Mouse (Mus musculus): Measurements from ENCODE around the gene Epha2. TPM values are rescaled to one million over a fixed set of nuclear protein-coding genes. Genes with fewer than 3 reads are reported as not detected.

Gene Epha2
- polyA plus RNA-seq, 1 experiment from 2014 or later = 3.4 TPM

DNA sequence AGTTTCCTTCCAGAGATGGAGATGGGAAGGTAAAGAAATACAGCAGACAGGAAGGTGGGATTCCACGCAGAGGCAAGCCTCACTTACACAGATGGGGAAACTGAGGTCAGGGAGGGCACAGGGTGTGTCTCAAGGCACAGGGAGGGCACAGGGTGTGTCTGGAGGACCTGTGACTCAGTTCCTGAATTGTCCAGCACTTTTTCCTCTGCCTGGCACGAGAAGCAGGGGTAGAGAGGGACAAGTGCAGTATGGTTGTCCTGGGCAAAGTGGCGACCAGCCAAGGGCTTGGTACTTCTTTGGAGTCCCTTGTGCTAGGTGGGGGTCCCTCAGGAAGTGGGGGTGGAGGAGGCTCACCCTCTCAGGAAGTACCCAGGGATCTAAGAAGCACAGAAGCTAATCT, 19.0 kb upstream of the Epha2 start:
- Histone ChIP-seq H3K9ac (ENCODE audit: low read length) (no peak overlapping the region), H3K27me3 (replicated peaks; ENCODE audit: control insufficient read depth, insufficient read depth, low read length) (peaks cover 6% of the 10 kb centered on the region), H3K4me1 (replicated peaks; ENCODE audit: control insufficient read depth, insufficient read depth, low read length) (peaks cover 37% of the 10 kb centered on the region), H3K27ac (ENCODE audit: low read depth) (no peak overlapping the region), H3K4me2 (ENCODE audit: low read length) (no peak overlapping the region), H3K9me3 (ENCODE audit: control insufficient read depth, low read length) (no peaks in the 10 kb centered on the region), H3K4me3 (ENCODE audit: low read depth, low read length) (no peak overlapping the region), H3K36me3 (ENCODE audit: control insufficient read depth, insufficient read depth, low read length) (no peaks in the 10 kb centered on the region)
- WGBS = 78% methylated on average over 3 of the region's 3 CpGs
- no peak for DNase-seq (ENCODE audit: low spot score)
- no peak for ATAC-seq (replicated peaks; ENCODE audit: low FRiP score, low TSS enrichment, low read depth)

DNA sequence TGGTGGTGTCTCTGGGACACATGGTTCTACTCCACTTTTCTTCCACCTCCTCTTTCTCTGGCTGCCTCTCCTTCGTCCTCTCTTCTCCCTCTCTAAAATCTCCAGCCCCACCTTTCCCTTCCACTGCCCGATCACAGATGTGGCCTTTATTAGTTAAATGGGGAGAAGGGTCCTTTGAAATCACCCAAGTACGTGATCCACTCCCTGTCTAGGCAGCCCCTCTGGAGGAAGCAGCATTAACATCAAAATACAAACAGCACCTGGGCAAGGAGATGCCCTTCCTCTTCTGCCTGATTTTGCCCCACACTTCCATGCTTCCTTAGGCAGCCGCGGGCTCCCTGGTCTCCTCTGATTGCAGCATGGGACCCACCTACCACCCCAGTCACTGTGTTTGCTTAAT, 18.4 kb upstream of the Epha2 start:
- no peak overlapping the region for H3K27ac ChIP-seq (ENCODE audit: low read depth)
- WGBS = 54% methylated on average over 5 of the region's 5 CpGs
- H3K4me3 ChIP-seq (ENCODE audit: low read depth, low read length) = no peak overlapping the region
- no peak for ATAC-seq (replicated peaks; ENCODE audit: low FRiP score, low TSS enrichment, low read depth)
- H3K27me3 ChIP-seq (replicated peaks; ENCODE audit: control insufficient read depth, insufficient read depth, low read length) = peaks cover 6% of the 10 kb centered on the region
- H3K36me3 ChIP-seq (ENCODE audit: control insufficient read depth, insufficient read depth, low read length) = no peaks in the 10 kb centered on the region
- H3K4me1 ChIP-seq (replicated peaks; ENCODE audit: control insufficient read depth, insufficient read depth, low read length) = peaks cover 33% of the 10 kb centered on the region
- H3K9me3 ChIP-seq (ENCODE audit: control insufficient read depth, low read length) = no peaks in the 10 kb centered on the region
- no peak overlapping the region for H3K4me2 ChIP-seq (ENCODE audit: low read length)
- H3K9ac ChIP-seq (ENCODE audit: low read length) = no peak overlapping the region
- no peak for DNase-seq (ENCODE audit: low spot score)

DNA sequence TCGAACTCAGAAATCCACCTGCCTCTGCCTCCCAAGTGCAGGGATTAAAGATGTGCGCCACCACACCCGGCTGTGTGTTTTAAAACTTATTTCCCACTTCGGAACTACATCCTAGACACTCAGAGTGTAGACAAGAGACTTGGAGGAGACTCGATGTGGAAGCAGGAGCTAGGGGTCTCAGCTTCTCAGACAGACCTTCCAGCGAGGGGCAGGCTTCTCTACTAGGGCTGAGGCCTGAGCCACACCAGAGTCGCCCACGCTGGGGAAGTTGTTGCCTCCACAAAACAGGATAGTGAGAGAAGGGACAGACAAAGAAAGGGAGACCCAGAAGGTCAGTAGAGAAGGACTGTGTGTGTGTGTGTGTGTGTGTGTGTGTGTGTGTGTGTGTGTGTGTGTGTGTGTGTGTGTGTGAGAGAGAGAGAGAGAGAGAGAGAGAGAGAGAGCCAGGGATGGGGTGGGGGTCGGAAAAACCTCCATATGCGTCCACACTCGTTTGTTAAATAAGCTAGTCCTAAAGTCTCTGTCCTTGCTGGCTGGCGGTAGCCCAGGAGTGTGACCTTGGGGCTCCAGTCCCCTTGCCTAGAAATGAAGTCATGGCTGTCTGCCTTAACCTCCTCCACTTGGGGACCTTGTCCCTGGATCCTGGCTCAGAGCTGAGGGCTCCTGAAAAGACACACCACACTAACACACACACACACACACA, 17.7 kb upstream of the Epha2 start:
- no peak overlapping the region for H3K27ac ChIP-seq (ENCODE audit: low read depth)
- H3K27me3 ChIP-seq (replicated peaks; ENCODE audit: control insufficient read depth, insufficient read depth, low read length) = peaks cover 11% of the 10 kb centered on the region
- 64% methylated on average over 12 of the region's 12 CpGs for WGBS
- no peak overlapping the region for H3K4me3 ChIP-seq (ENCODE audit: low read depth, low read length)
- no peak overlapping the region for H3K4me2 ChIP-seq (ENCODE audit: low read length)
- no peaks in the 10 kb centered on the region for H3K9me3 ChIP-seq (ENCODE audit: control insufficient read depth, low read length)
- ATAC-seq (replicated peaks; ENCODE audit: low FRiP score, low TSS enrichment, low read depth) (no peak), DNase-seq (ENCODE audit: low spot score) (no peak)
- peaks cover 26% of the 10 kb centered on the region for H3K4me1 ChIP-seq (replicated peaks; ENCODE audit: control insufficient read depth, insufficient read depth, low read length)
- H3K36me3 ChIP-seq (ENCODE audit: control insufficient read depth, insufficient read depth, low read length) = no peaks in the 10 kb centered on the region
- H3K9ac ChIP-seq (ENCODE audit: low read length) = no peak overlapping the region

DNA sequence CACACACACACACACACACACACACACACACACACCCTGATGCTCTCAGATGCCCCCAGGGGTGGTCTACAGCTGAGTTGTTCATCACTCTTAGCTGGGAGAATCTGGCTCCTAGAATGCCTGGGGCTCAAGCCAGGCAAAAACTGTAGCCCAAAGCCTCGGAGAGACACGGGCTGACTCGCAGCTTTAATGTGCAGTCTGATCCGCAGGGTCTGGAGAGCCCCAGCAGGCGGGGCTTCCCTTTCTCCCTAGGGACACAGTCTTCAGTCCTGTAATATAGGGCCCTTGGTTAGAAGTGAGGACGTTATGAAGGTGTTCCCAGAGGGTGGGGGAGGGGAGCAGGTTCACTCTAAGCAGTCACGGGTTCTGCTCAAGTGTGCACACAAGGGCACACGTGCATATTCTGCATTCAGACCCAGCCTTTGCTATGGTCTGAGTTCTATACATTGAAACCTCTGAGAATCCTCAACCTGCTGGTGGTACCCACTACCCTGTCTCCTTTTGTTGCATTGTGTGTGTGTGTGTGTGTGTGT, 17.1 kb upstream of the Epha2 start:
- no peak for DNase-seq (ENCODE audit: low spot score)
- Histone ChIP-seq H3K4me3 (ENCODE audit: low read depth, low read length) (no peak overlapping the region), H3K9ac (ENCODE audit: low read length) (no peak overlapping the region), H3K9me3 (ENCODE audit: control insufficient read depth, low read length) (no peaks in the 10 kb centered on the region), H3K27ac (ENCODE audit: low read depth) (no peak overlapping the region), H3K4me1 (replicated peaks; ENCODE audit: control insufficient read depth, insufficient read depth, low read length) (peaks cover 21% of the 10 kb centered on the region), H3K27me3 (replicated peaks; ENCODE audit: control insufficient read depth, insufficient read depth, low read length) (peaks cover 14% of the 10 kb centered on the region), H3K36me3 (ENCODE audit: control insufficient read depth, insufficient read depth, low read length) (no peaks in the 10 kb centered on the region), H3K4me2 (ENCODE audit: low read length) (no peak overlapping the region)
- no peak for ATAC-seq (replicated peaks; ENCODE audit: low FRiP score, low TSS enrichment, low read depth)
- WGBS = 24% methylated on average over 8 of the region's 8 CpGs

DNA sequence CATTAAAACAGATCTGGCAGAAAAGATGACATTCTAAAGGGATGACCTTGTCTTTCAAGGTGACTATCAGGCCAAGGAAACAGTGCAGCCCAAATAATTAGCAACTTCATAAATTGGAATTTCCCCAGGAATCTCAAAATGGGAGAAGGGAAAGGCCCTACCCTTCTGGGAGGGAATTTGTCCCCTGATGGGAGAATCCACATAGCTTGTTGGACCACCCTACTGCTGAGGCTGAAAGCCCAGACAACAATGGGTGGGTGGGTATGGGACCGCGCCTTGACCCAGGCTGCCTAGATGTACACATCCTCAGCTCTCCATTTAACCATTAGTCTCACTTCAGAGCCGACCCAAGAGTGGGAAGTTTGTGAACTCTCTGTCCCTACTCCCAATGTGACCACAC, 16.6 kb upstream of the Epha2 start:
- Histone ChIP-seq H3K9ac (ENCODE audit: low read length) (no peak overlapping the region), H3K9me3 (ENCODE audit: control insufficient read depth, low read length) (no peaks in the 10 kb centered on the region), H3K27ac (ENCODE audit: low read depth) (no peak overlapping the region), H3K4me2 (ENCODE audit: low read length) (no peak overlapping the region), H3K27me3 (replicated peaks; ENCODE audit: control insufficient read depth, insufficient read depth, low read length) (peaks cover 14% of the 10 kb centered on the region), H3K36me3 (ENCODE audit: control insufficient read depth, insufficient read depth, low read length) (no peaks in the 10 kb centered on the region), H3K4me3 (ENCODE audit: low read depth, low read length) (no peak overlapping the region), H3K4me1 (replicated peaks; ENCODE audit: control insufficient read depth, insufficient read depth, low read length) (peaks cover 17% of the 10 kb centered on the region)
- no peak for ATAC-seq (replicated peaks; ENCODE audit: low FRiP score, low TSS enrichment, low read depth)
- no peak for DNase-seq (ENCODE audit: low spot score)
- 72% methylated on average over 3 of the region's 3 CpGs for WGBS

DNA sequence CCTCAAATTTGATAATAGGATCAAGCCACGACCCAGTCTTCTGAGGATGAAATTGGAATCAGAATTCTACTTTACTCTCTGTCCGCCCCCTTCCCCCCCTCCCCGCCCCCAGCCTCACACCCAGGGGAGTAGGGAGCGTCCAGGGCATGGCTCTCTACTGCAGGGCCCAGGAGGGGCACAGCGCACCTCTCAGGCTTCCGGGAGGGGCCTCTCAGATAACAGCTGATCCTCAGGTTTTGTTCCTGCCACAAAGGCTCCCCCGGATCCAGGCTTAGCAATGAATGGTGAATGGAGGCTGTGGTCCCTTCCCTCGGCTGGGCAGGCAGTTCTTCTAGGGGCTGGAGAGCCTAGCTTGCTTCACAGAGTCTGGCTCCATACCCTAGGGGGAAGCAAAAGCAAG, 15.9 kb upstream of the Epha2 start:
- Histone ChIP-seq H3K4me3 (ENCODE audit: low read depth, low read length) (no peak overlapping the region), H3K27me3 (replicated peaks; ENCODE audit: control insufficient read depth, insufficient read depth, low read length) (peaks cover 14% of the 10 kb centered on the region), H3K9me3 (ENCODE audit: control insufficient read depth, low read length) (no peaks in the 10 kb centered on the region), H3K9ac (ENCODE audit: low read length) (no peak overlapping the region), H3K4me2 (ENCODE audit: low read length) (no peak overlapping the region), H3K27ac (ENCODE audit: low read depth) (no peak overlapping the region), H3K4me1 (replicated peaks; ENCODE audit: control insufficient read depth, insufficient read depth, low read length) (peaks cover 16% of the 10 kb centered on the region), H3K36me3 (ENCODE audit: control insufficient read depth, insufficient read depth, low read length) (no peaks in the 10 kb centered on the region)
- WGBS = 27% methylated on average over 8 of the region's 8 CpGs
- DNase-seq (ENCODE audit: low spot score) (no peak), ATAC-seq (replicated peaks; ENCODE audit: low FRiP score, low TSS enrichment, low read depth) (no peak)

DNA sequence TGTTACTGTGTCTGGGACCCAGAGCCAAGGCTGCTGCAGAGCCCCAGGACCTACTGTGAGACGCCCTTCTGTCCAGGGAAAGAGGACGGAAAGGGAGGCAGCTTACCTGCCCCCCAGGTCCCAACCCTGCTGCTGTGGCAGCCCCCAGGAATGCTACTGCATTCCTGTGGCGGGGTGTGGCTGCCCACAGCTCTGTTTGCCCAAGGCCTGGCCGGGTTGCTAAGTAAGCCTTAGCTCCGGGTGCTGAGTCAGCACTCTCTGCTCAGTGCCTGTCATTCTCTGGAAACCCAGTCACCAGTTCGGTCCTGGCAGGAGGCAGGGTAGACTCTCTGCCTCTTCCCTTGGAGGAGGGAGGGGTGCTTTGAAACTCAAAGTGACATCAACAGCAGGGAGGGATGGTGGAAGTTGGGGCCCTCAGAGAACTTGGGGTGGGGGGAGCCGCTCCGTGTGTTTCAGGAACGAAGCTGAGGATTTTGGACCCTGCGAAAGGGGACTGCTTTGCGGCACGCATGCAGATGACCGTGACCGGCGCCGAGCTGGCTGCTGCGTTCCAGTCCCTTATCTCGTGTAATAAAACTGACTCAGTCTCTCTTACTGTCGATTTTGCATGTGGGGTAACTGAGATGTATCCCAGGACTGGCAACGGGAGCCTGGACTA, 14.1 kb upstream of the Epha2 start:
- DNase-seq (ENCODE audit: low spot score) (peak; percentile 78), ATAC-seq (replicated peaks; ENCODE audit: low FRiP score, low TSS enrichment, low read depth) (peak; percentile 59)
- peaks cover 24% of the 10 kb centered on the region for H3K27me3 ChIP-seq (replicated peaks; ENCODE audit: control insufficient read depth, insufficient read depth, low read length)
- H3K9ac ChIP-seq (ENCODE audit: low read length) = no peak overlapping the region
- no peaks in the 10 kb centered on the region for H3K36me3 ChIP-seq (ENCODE audit: control insufficient read depth, insufficient read depth, low read length)
- H3K9me3 ChIP-seq (ENCODE audit: control insufficient read depth, low read length) = no peaks in the 10 kb centered on the region
- peaks cover 14% of the 10 kb centered on the region for H3K4me1 ChIP-seq (replicated peaks; ENCODE audit: control insufficient read depth, insufficient read depth, low read length)
- 11% methylated on average over 20 of the region's 20 CpGs for WGBS
- H3K4me2 ChIP-seq (ENCODE audit: low read length) = peak overlapping the region; percentile 8
- peak overlapping the region; percentile 57 for H3K27ac ChIP-seq (ENCODE audit: low read depth)
- H3K4me3 ChIP-seq (ENCODE audit: low read depth, low read length) = no peak overlapping the region

DNA sequence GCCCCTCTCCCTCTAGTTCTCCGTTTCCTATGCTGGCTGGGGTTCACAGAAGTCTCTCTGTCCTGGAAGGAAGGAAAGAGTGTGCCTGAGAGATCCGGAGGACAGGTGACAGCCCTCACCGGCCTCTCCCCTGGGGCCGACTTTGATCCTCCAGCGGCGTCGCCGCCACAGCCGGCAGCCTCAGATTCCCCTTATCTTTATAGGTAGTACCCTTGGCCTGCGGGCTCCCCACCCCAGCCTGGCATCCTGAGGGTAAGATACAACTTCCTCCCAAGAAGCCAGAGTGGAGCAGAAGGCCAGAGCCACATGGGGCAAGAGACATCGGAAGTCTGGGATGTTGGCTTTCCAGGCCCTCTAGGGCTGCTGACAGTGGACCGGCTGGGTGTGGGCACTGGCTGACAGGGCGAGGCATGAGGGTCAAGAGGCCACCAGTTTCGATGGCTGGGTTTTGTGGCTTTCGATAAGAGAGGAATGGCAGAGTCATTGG, 13.5 kb upstream of the Epha2 start:
- H3K36me3 ChIP-seq (ENCODE audit: control insufficient read depth, insufficient read depth, low read length) = no peaks in the 10 kb centered on the region
- no peak overlapping the region for H3K9ac ChIP-seq (ENCODE audit: low read length)
- H3K9me3 ChIP-seq (ENCODE audit: control insufficient read depth, low read length) = no peaks in the 10 kb centered on the region
- no peak overlapping the region for H3K4me3 ChIP-seq (ENCODE audit: low read depth, low read length)
- ATAC-seq (replicated peaks; ENCODE audit: low FRiP score, low TSS enrichment, low read depth) (peak; percentile 50), DNase-seq (ENCODE audit: low spot score) (peak; percentile 74)
- H3K27me3 ChIP-seq (replicated peaks; ENCODE audit: control insufficient read depth, insufficient read depth, low read length) = peaks cover 27% of the 10 kb centered on the region
- 16% methylated on average over 15 of the region's 15 CpGs for WGBS
- peaks cover 12% of the 10 kb centered on the region for H3K4me1 ChIP-seq (replicated peaks; ENCODE audit: control insufficient read depth, insufficient read depth, low read length)
- peak overlapping the region; percentile 8 for H3K4me2 ChIP-seq (ENCODE audit: low read length)
- peak overlapping the region; percentile 33 for H3K27ac ChIP-seq (ENCODE audit: low read depth)
